Mouse (Mus musculus) cerebellum, adult 2 months (tissue): ENCODE measurements around the gene Ppp1r14a.

Source experiments
- CTCF ChIP-seq: fragments of 200-500 bp; IDR thresholded peaks from 2 replicates; pipeline ENCODE4 v1.5.1; 2011; ENCODE audit warnings: low read depth, mild to moderate bottlenecking, control low read depth, low read length, moderate library complexity, borderline replicate concordance; ENCODE audit not compliant: insufficient read depth
- POLR2A ChIP-seq: fragments of 200-500 bp; IDR thresholded peaks from 2 replicates; pipeline ENCODE4 v1.6.1; 2011; ENCODE audit warnings: low read length, control low read depth, borderline replicate concordance; ENCODE audit not compliant: insufficient read depth

DNA sequence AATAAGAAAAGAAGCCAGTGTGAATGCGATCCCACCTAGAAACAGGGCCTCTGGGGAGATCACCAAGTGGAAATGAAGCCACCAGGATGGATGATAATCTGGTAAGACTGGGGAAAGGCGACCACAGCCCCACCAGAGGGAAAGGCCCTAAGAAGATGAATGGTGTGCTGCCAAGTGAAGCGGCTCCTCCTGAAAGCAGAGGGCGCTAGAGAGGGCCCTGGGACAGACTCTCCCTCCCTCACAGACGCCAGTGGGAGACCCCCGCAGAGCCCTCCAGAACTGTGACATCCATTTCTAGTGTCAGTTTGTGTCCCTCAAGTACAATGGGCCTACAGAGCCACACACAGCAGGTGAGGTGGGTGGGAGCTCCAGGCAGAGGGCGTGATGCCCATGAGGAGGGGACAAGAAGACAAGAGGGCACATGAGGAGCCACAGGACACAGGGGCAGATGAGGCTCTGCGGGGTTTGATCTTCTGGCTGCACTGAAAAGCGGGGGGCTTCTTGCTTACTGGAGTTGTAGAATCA is 47.7 kb downstream of the Ppp1r14a start:
- no peak for TF ChIP-seq CTCF
- no peak for TF ChIP-seq POLR2A
